In the genomic region with DNA sequence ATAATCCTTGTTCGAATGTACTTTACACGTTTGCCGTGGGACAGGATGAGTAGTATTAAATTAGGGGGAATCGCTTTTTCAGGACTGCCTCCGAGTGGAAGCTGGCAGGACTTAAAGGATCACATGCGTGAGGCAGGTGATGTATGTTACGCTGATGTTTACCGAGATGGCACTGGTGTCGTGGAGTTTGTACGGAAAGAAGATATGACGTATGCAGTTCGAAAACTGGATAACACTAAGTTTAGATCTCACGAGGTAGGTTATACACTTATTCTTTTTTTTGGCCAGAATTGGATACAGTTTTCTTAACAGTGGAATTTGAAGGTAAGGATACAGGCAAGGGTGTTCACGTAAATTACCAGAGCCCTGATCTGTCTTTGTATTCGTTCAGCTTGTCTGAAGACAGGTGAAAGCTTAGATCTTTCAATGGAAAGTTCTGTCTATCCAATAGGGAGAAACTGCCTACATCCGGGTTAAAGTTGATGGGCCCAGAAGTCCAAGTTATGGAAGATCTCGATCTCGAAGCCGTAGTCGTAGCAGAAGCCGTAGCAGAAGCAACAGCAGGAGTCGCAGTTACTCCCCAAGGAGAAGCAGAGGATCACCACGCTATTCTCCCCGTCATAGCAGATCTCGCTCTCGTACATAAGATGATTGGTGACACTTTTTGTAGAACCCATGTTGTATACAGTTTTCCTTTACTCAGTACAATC, we compare ENCODE assay signal across 7 mouse cellular contexts. TPM values are rescaled to one million over a fixed set of nuclear protein-coding genes. Genes with fewer than 3 reads are reported as not detected.
DNase-seq lines count a peak whose midpoint lies in the region; ATAC-seq and TF ChIP-seq lines count a peak whose summit lies in the region.

No protein-coding gene starts in this region.

- no peaks in the 10 kb centered on the region; the same call in 1 of the 2 replicates for H3K36me3 ChIP-seq in embryonic facial prominence, embryonic 11.5 days (replicated peaks; ENCODE audit: control insufficient read depth, insufficient read depth, low read depth, low read length)
- peaks cover 12% of the 10 kb centered on the region; the same call in 1 of the 2 replicates for H3K36me3 ChIP-seq in intestine, postnatal 0 days (ENCODE audit: control insufficient read depth, insufficient read depth)

- peak overlapping the region; percentile 44 for H3K4me2 ChIP-seq in embryonic facial prominence, embryonic 11.5 days (ENCODE audit: low read depth, low read length)
- peak overlapping the region; percentile 69 for H3K4me2 ChIP-seq in intestine, postnatal 0 days (replicated peaks; ENCODE audit: low read depth)

- peak overlapping the region; percentile 100 for H3K9ac ChIP-seq in embryonic facial prominence, embryonic 11.5 days (replicated peaks; ENCODE audit: low read length)
- peak overlapping the region; percentile 98 for H3K9ac ChIP-seq in intestine, postnatal 0 days (ENCODE audit: low read depth, low read length)

- no peak for ATAC-seq in embryonic facial prominence, embryonic 11.5 days (replicated peaks; ENCODE audit: insufficient number of reproducible peaks, low FRiP score, low TSS enrichment, low read depth)
- no peak for ATAC-seq in intestine, postnatal 0 days

- 29% methylated on average over 26 of the region's 26 CpGs for WGBS in embryonic facial prominence, embryonic 11.5 days
- WGBS in intestine, postnatal 0 days, result 7% methylated on average over 26 of the region's 26 CpGs
- 12% methylated on average over 26 of the region's 26 CpGs for WGBS in olfactory bulb, adult 2 months

- DNase-seq in thymus, postnatal 14 days, result peak; percentile 21
- no peak for DNase-seq in thymus, postnatal 25 days
- DNase-seq in embryonic facial prominence, embryonic 11.5 days (ENCODE audit: low spot score), result no peak
- no peak for DNase-seq in yolk sac, embryonic 10.5 days (ENCODE audit: low spot score)
- DNase-seq in left cerebral cortex, adult 8-10 months (ENCODE audit: low spot score in 2 of 2), result no peak

- H3K4me1 ChIP-seq in embryonic facial prominence, embryonic 11.5 days (ENCODE audit: control insufficient read depth, insufficient read depth, low read length), result no peaks in the 10 kb centered on the region
- no peaks in the 10 kb centered on the region for H3K4me1 ChIP-seq in intestine, postnatal 0 days (replicated peaks; ENCODE audit: control insufficient read depth, insufficient read depth, low read length)
- peaks cover 5% of the 10 kb centered on the region; the same call in 1 of the 2 replicates for H3K4me1 ChIP-seq in olfactory bulb, adult 2 months (ENCODE audit: control insufficient read depth, insufficient read depth, low read length)

- no peak overlapping the region for H3K27ac ChIP-seq in embryonic facial prominence, embryonic 11.5 days (replicated peaks; ENCODE audit: low read depth, low read length)
- H3K27ac ChIP-seq in intestine, postnatal 0 days (ENCODE audit: low read depth, low read length), result peak overlapping the region; percentile 35
- no peak overlapping the region for H3K27ac ChIP-seq in olfactory bulb, adult 2 months (ENCODE audit: insufficient read depth, low read depth, low read length)

- H3K27me3 ChIP-seq in embryonic facial prominence, embryonic 11.5 days (ENCODE audit: control insufficient read depth, insufficient read depth, low read length), result no peaks in the 10 kb centered on the region
- H3K27me3 ChIP-seq in intestine, postnatal 0 days (replicated peaks; ENCODE audit: control insufficient read depth, insufficient read depth, low read length), result no peaks in the 10 kb centered on the region

- H3K4me3 ChIP-seq in embryonic facial prominence, embryonic 11.5 days (ENCODE audit: low read depth, low read length), result peak overlapping the region; percentile 100
- H3K4me3 ChIP-seq in intestine, postnatal 0 days (ENCODE audit: low read depth, low read length), result peak overlapping the region; percentile 79
- H3K4me3 ChIP-seq in olfactory bulb, adult 2 months (ENCODE audit: insufficient read depth, low read depth, low read length), result peak overlapping the region; percentile 41

- H3K9me3 ChIP-seq in embryonic facial prominence, embryonic 11.5 days (replicated peaks; ENCODE audit: control insufficient read depth, low read length), result no peaks in the 10 kb centered on the region
- H3K9me3 ChIP-seq in intestine, postnatal 0 days (ENCODE audit: control insufficient read depth), result no peaks in the 10 kb centered on the region

- TF ChIP-seq CTCF in intestine, postnatal 0 days (IDR thresholded peaks at IDR 0.05; ENCODE audit: low read depth), result peak; percentile 28
- TF ChIP-seq CTCF in olfactory bulb, adult 2 months (IDR thresholded peaks at IDR 0.05; ENCODE audit: insufficient read depth, low read depth, low read length), result no peak

- TF ChIP-seq POLR2A in olfactory bulb, adult 2 months (IDR thresholded peaks at IDR 0.05; ENCODE audit: insufficient read depth, low read depth, low read length), result no peak

RNA-seq across cellular contexts. Expression of a gene that starts 1.9 kb away (rescaled TPM):
- 525 and 569 TPM in 2 replicates for polyA plus RNA-seq in embryonic facial prominence, embryonic 11.5 days (2014; fragmentation: Nextera tagmentation; extraction: Ambion mirVana)
- polyA plus RNA-seq in intestine, postnatal 0 days (2015; fragmentation: Nextera tagmentation; extraction: Ambion mirVana), result 70.7 and 73.2 TPM in 2 replicates
- polyA plus RNA-seq in olfactory bulb, adult 2 months (2012; ENCODE audit: insufficient read depth, insufficient read length, low replicate concordance, missing spikeins), result 341 and 667 TPM in 2 replicates
- total RNA-seq in left cerebral cortex, adult 8-10 months (2022), result 100 to 1,000 TPM; 189 to 208 (median 191) TPM

RNA-seq across cellular contexts. Expression of a gene that starts 19.0 kb away (rescaled TPM):
- 63.1 and 69.3 TPM in 2 replicates for polyA plus RNA-seq in embryonic facial prominence, embryonic 11.5 days (2014; fragmentation: Nextera tagmentation; extraction: Ambion mirVana)
- polyA plus RNA-seq in intestine, postnatal 0 days (2015; fragmentation: Nextera tagmentation; extraction: Ambion mirVana), result 16.8 and 18.7 TPM in 2 replicates
- not detected in 2 replicates for polyA plus RNA-seq in olfactory bulb, adult 2 months (2012; ENCODE audit: insufficient read depth, insufficient read length, low replicate concordance, missing spikeins)
- total RNA-seq in left cerebral cortex, adult 8-10 months (2022), result 10 to 100 TPM; 27.9 to 30.8 (median 29.3) TPM

RNA-seq across cellular contexts. Expression of a gene that starts 48.7 kb away (rescaled TPM):
- 11.2 and 13.1 TPM in 2 replicates for polyA plus RNA-seq in embryonic facial prominence, embryonic 11.5 days (2014; fragmentation: Nextera tagmentation; extraction: Ambion mirVana)
- polyA plus RNA-seq in intestine, postnatal 0 days (2015; fragmentation: Nextera tagmentation; extraction: Ambion mirVana), result 7.1 and 10.1 TPM in 2 replicates
- polyA plus RNA-seq in olfactory bulb, adult 2 months (2012; ENCODE audit: insufficient read depth, insufficient read length, low replicate concordance, missing spikeins), result not detected in 2 replicates
- 10 to 100 TPM; 28.0 to 31.8 (median 30.9) TPM for total RNA-seq in left cerebral cortex, adult 8-10 months (2022)

Comparison
In these comparisons a context has a peak if more than half of its experiments do, and no peak if none do; other contexts are left out.
1. H3K4me3 ChIP-seq: peak in every context shown above with its lines; median percentile 100 in embryonic facial prominence, embryonic 11.5 days; 79 in intestine, postnatal 0 days; 41 in olfactory bulb, adult 2 months.